Mouse (Mus musculus) heart, embryonic 15.5 days (tissue): ENCODE data around the gene Synj2. TPM values are rescaled to one million over a fixed set of nuclear protein-coding genes. Genes with fewer than 3 reads are reported as not detected.
A peak's percentile ranks its signal among the peaks of the same experiment; 100 is the strongest.
"Not testable (repeated sequence)": the region's sequence is repeated elsewhere in the genome, so short reads cannot be mapped to it uniquely, and the experiment has no call there.

Experiments
- ATAC-seq: fragments of 200-750 bp; cut with Nextera tagmentation; replicated peaks from 2 replicates; pipeline ENCODE4 v1.8.0; 2017; ENCODE audit warnings: low read depth, moderate TSS enrichment; ENCODE audit not compliant: insufficient number of reproducible peaks, insufficient read depth, low FRiP score
- H3K27ac ChIP-seq: fragments of 300-500 bp; sonication (generic); 2 replicates; pipeline ENCODE4 v1.5.1; 2015; ENCODE audit warnings: mild to moderate bottlenecking, inconsistent platforms
- H3K27me3 ChIP-seq: fragments of 300-500 bp; sonication (generic); 2 replicates; pipeline ENCODE4 v1.6.1; 2015; ENCODE audit warnings: inconsistent platforms
- H3K36me3 ChIP-seq: fragments of 300-500 bp; sonication (generic); 2 replicates; pipeline ENCODE4 v1.6.1; 2015; ENCODE audit warnings: mild to moderate bottlenecking, inconsistent platforms
- H3K4me1 ChIP-seq: fragments of 300-500 bp; sonication (generic); replicated peaks from 2 replicates; pipeline ENCODE4 v1.6.1; 2015; ENCODE audit warnings: inconsistent platforms
- H3K4me2 ChIP-seq: fragments of 300-500 bp; sonication (generic); 2 replicates; pipeline ENCODE4 v1.6.1; 2015; ENCODE audit warnings: inconsistent platforms, mild to moderate bottlenecking, moderate library complexity
- H3K4me3 ChIP-seq: fragments of 300-500 bp; sonication (generic); 2 replicates; pipeline ENCODE4 v1.5.1; 2015; ENCODE audit warnings: mild to moderate bottlenecking, inconsistent platforms
- H3K9ac ChIP-seq: fragments of 300-500 bp; sonication (generic); 2 replicates; pipeline ENCODE4 v1.6.1; 2015; ENCODE audit warnings: mild to moderate bottlenecking, inconsistent platforms
- H3K9me3 ChIP-seq: fragments of 300-500 bp; sonication (generic); replicated peaks from 2 replicates; pipeline ENCODE4 v1.6.1; 2016; ENCODE audit warnings: inconsistent platforms
- WGBS: fragments of 180-500 bp; shearing (Covaris S2); methylation state at CpG from one replicate; pipeline ENCODE4 v1.1.7; 2015; ENCODE audit warnings: mixed read lengths; 5-methylcytosine and 5-hydroxymethylcytosine counted together
- polyA plus RNA-seq: library from polyadenylated mRNA; unstranded; fragments of >200 nt; fragmentation: Nextera tagmentation; extraction: Ambion mirVana; gene quantifications from 2 replicates; pipeline ENCODE4 v1.2.1, GENCODE M21; 2015

The Synj2 gene
- polyA plus RNA-seq, 1 experiment from 2014 or later: 3.5 TPM

GRCm38 (mm10) chr17:6018348-6018747, 77.3 kb downstream of the Synj2 start:
- Histone ChIP-seq H3K9ac (no peak overlapping the region), H3K27me3 (no peaks in the 10 kb centered on the region), H3K4me2 (no peak overlapping the region), H3K27ac (no peak overlapping the region), H3K36me3 (peaks cover 10% of the 10 kb centered on the region; the same call in 1 of the 2 replicates), H3K4me3 (no peak overlapping the region), H3K9me3 (no peaks in the 10 kb centered on the region), H3K4me1 (peaks cover 22% of the 10 kb centered on the region)
- 87% methylated on average over 4 of the region's 4 CpGs for WGBS
- no peak for ATAC-seq

GRCm38 (mm10) chr17:6019776-6020175, 78.7 kb downstream of the Synj2 start:
- H3K4me1 ChIP-seq: peaks cover 14% of the 10 kb centered on the region
- 33% methylated on average over 2 of the region's 2 CpGs for WGBS
- no peak overlapping the region for H3K4me2 ChIP-seq
- peaks cover 14% of the 10 kb centered on the region for H3K36me3 ChIP-seq
- no peaks in the 10 kb centered on the region for H3K9me3 ChIP-seq
- H3K27me3 ChIP-seq: no peaks in the 10 kb centered on the region
- no peak overlapping the region for H3K9ac ChIP-seq
- no peak overlapping the region for H3K27ac ChIP-seq
- no peak for ATAC-seq
- no peak overlapping the region for H3K4me3 ChIP-seq

- Histone ChIP-seq H3K9ac (no peak overlapping the region), H3K4me2 (no peak overlapping the region), H3K27me3 (no peaks in the 10 kb centered on the region), H3K27ac (no peak overlapping the region), H3K36me3 (peaks cover 22% of the 10 kb centered on the region), H3K4me3 (no peak overlapping the region), H3K9me3 (no peaks in the 10 kb centered on the region), H3K4me1 (peaks cover 14% of the 10 kb centered on the region)
- ATAC-seq: no peak
- 60% methylated on average over 7 of the region's 7 CpGs for WGBS
These were observed 79.6 kb downstream of the Synj2 start for GRCm38 (mm10) chr17:6020636-6021035.

- H3K27ac ChIP-seq, H3K4me3 ChIP-seq, H3K9me3 ChIP-seq, H3K4me2 ChIP-seq, ATAC-seq, H3K27me3 ChIP-seq, H3K4me1 ChIP-seq, H3K9ac ChIP-seq: not testable (repeated sequence)
- H3K36me3 ChIP-seq: peaks cover 23% of the 10 kb centered on the region
- 51% methylated on average over 5 of the region's 5 CpGs for WGBS
These were observed 80.3 kb downstream of the Synj2 start for GRCm38 (mm10) chr17:6021374-6021789.

GRCm38 (mm10) chr17:6025831-6026230, 84.8 kb downstream of the Synj2 start:
- peaks cover 56% of the 10 kb centered on the region for H3K36me3 ChIP-seq
- ATAC-seq: no peak

GRCm38 (mm10) chr17:6035661-6036060, 94.6 kb downstream of the Synj2 start:
- no peak for ATAC-seq
- WGBS: 59% methylated on average over 8 of the region's 8 CpGs
- no peak overlapping the region for H3K9ac ChIP-seq
- peaks cover 4% of the 10 kb centered on the region; the same call in 1 of the 2 replicates for H3K36me3 ChIP-seq
- peaks cover 9% of the 10 kb centered on the region for H3K4me1 ChIP-seq
- no peaks in the 10 kb centered on the region for H3K27me3 ChIP-seq
- H3K27ac ChIP-seq: no peak overlapping the region
- no peaks in the 10 kb centered on the region for H3K9me3 ChIP-seq
- H3K4me3 ChIP-seq: no peak overlapping the region
- no peak overlapping the region for H3K4me2 ChIP-seq

More at GRCm38 (mm10) chr17:6025831-6026230, 84.8 kb downstream of the Synj2 start:
- WGBS: 78% methylated on average over 7 of the region's 7 CpGs
- H3K4me2 ChIP-seq: no peak overlapping the region
- H3K27me3 ChIP-seq: no peaks in the 10 kb centered on the region
- no peaks in the 10 kb centered on the region for H3K4me1 ChIP-seq
- no peaks in the 10 kb centered on the region for H3K9me3 ChIP-seq
- no peak overlapping the region for H3K4me3 ChIP-seq
- H3K9ac ChIP-seq: no peak overlapping the region
- H3K27ac ChIP-seq: no peak overlapping the region

- Histone ChIP-seq H3K4me3 (no peak overlapping the region), H3K36me3 (peaks cover 4% of the 10 kb centered on the region; the same call in 1 of the 2 replicates), H3K27ac (no peak overlapping the region), H3K4me2 (no peak overlapping the region), H3K4me1 (peaks cover 9% of the 10 kb centered on the region), H3K9ac (no peak overlapping the region), H3K27me3 (no peaks in the 10 kb centered on the region), H3K9me3 (no peaks in the 10 kb centered on the region)
- 91% methylated on average over 8 of the region's 8 CpGs for WGBS
- no peak for ATAC-seq
These were observed 95.4 kb downstream of the Synj2 start for GRCm38 (mm10) chr17:6036458-6036857.

GRCm38 (mm10) chr17:6036872-6037271, 95.8 kb downstream of the Synj2 start:
- H3K4me2 ChIP-seq: no peak overlapping the region
- no peak overlapping the region for H3K9ac ChIP-seq
- ATAC-seq: no peak
- H3K27ac ChIP-seq: peak overlapping the region; percentile 54; the same call in 1 of the 2 replicates
- H3K27me3 ChIP-seq: no peaks in the 10 kb centered on the region
- H3K9me3 ChIP-seq: no peaks in the 10 kb centered on the region
- peaks cover 6% of the 10 kb centered on the region; the same call in 1 of the 2 replicates for H3K36me3 ChIP-seq
- H3K4me3 ChIP-seq: no peak overlapping the region
- H3K4me1 ChIP-seq: peaks cover 9% of the 10 kb centered on the region
- 89% methylated on average over 11 of the region's 11 CpGs for WGBS

GRCm38 (mm10) chr17:6037507-6037906, 96.4 kb downstream of the Synj2 start:
- peaks cover 13% of the 10 kb centered on the region; the same call in 1 of the 2 replicates for H3K36me3 ChIP-seq

GRCm38 (mm10) chr17:6052801-6053200, 111.7 kb downstream of the Synj2 start:
- Histone ChIP-seq H3K4me3 (no peak overlapping the region), H3K4me1 (no peaks in the 10 kb centered on the region), H3K9me3 (no peaks in the 10 kb centered on the region), H3K9ac (no peak overlapping the region), H3K27me3 (no peaks in the 10 kb centered on the region), H3K36me3 (no peaks in the 10 kb centered on the region; the same call in 1 of the 2 replicates), H3K4me2 (no peak overlapping the region), H3K27ac (no peak overlapping the region)
- ATAC-seq: no peak
- WGBS: 80% methylated on average over 4 of the region's 4 CpGs

More at GRCm38 (mm10) chr17:6037507-6037906, 96.4 kb downstream of the Synj2 start:
- H3K4me1 ChIP-seq: peaks cover 9% of the 10 kb centered on the region
- peak overlapping the region; percentile 54 for H3K27ac ChIP-seq
- ATAC-seq: peak; percentile 81
- no peak overlapping the region for H3K9ac ChIP-seq
- no peaks in the 10 kb centered on the region for H3K9me3 ChIP-seq
- no peak overlapping the region for H3K4me2 ChIP-seq
- H3K27me3 ChIP-seq: no peaks in the 10 kb centered on the region
- H3K4me3 ChIP-seq: no peak overlapping the region
- WGBS: 70% methylated on average over 10 of the region's 10 CpGs

GRCm38 (mm10) chr17:6054934-6055355, 113.9 kb downstream of the Synj2 start:
- no peak overlapping the region for H3K9ac ChIP-seq
- H3K27me3 ChIP-seq: no peaks in the 10 kb centered on the region
- no peaks in the 10 kb centered on the region for H3K36me3 ChIP-seq
- H3K4me2 ChIP-seq: no peak overlapping the region
- H3K9me3 ChIP-seq: no peaks in the 10 kb centered on the region
- H3K4me3 ChIP-seq: no peak overlapping the region
- ATAC-seq: no peak
- H3K27ac ChIP-seq: no peak overlapping the region
- no peaks in the 10 kb centered on the region for H3K4me1 ChIP-seq
- WGBS: 21% methylated on average over 5 of the region's 5 CpGs

GRCm38 (mm10) chr17:6062793-6063192, 121.7 kb downstream of the Synj2 start:
- Histone ChIP-seq H3K4me1 (no peaks in the 10 kb centered on the region; the same call in 1 of the 2 replicates), H3K4me2 (no peak overlapping the region), H3K4me3 (no peak overlapping the region), H3K27me3 (no peaks in the 10 kb centered on the region), H3K36me3 (peaks cover 24% of the 10 kb centered on the region), H3K27ac (no peak overlapping the region), H3K9ac (no peak overlapping the region), H3K9me3 (no peaks in the 10 kb centered on the region)
- ATAC-seq: peak; percentile 73
- WGBS: 47% methylated on average over 8 of the region's 8 CpGs
